Mouse (Mus musculus) hindbrain, postnatal 0 days (tissue): ENCODE data around the gene Gm37240. TPM values are rescaled to one million over a fixed set of nuclear protein-coding genes. Genes with fewer than 3 reads are reported as not detected.
A peak's percentile ranks its signal among the peaks of the same experiment; 100 is the strongest.

Experiments
- ATAC-seq: fragments of 200-750 bp; cut with Nextera tagmentation; 2 replicates; pipeline ENCODE4 v1.8.0; 2017; ENCODE audit warnings: mild to moderate bottlenecking, moderate TSS enrichment, moderate library complexity
- DNase-seq: peaks from one replicate; pipeline ENCODE4 v3.0.0-alpha.2; 2015; ENCODE audit warnings: low spot score
- H3K27ac ChIP-seq: fragments of 300-500 bp; sonication (generic); 2 replicates; pipeline ENCODE4 v1.5.1; 2014; ENCODE audit warnings: mild to moderate bottlenecking
- H3K27me3 ChIP-seq: fragments of 300-500 bp; sonication (generic); 2 replicates; pipeline ENCODE4 v1.6.1; 2014; ENCODE audit warnings: low read length, mixed read lengths; ENCODE audit not compliant: insufficient read depth
- H3K36me3 ChIP-seq: fragments of 300-500 bp; sonication (generic); 2 replicates; pipeline ENCODE4 v1.6.1; 2014; ENCODE audit warnings: low read length, mixed read lengths; ENCODE audit not compliant: insufficient read depth
- H3K4me1 ChIP-seq: fragments of 300-500 bp; sonication (generic); 2 replicates; pipeline ENCODE4 v1.6.1; 2014; ENCODE audit warnings: antibody characterized with exemption, low read length, mixed read lengths; ENCODE audit not compliant: insufficient read depth
- H3K4me2 ChIP-seq: fragments of 300-500 bp; sonication (generic); 2 replicates; pipeline ENCODE4 v1.6.1; 2014; ENCODE audit warnings: low read depth, mild to moderate bottlenecking, low read length, moderate library complexity, mixed read lengths
- H3K4me3 ChIP-seq: fragments of 300-500 bp; sonication (generic); 2 replicates; pipeline ENCODE4 v1.5.1; 2014; ENCODE audit warnings: low read length
- H3K9ac ChIP-seq: fragments of 300-500 bp; sonication (generic); replicated peaks from 2 replicates; pipeline ENCODE4 v1.6.1; 2014; ENCODE audit warnings: mild to moderate bottlenecking, low read length, moderate library complexity, mixed read lengths
- H3K9me3 ChIP-seq: fragments of 300-500 bp; sonication (generic); 2 replicates; pipeline ENCODE4 v1.6.1; 2016; ENCODE audit warnings: low read length, mixed read lengths
- CTCF ChIP-seq: IDR thresholded peaks from 2 replicates; pipeline ENCODE4 v1.5.1; 2016; ENCODE audit warnings: antibody characterized with exemption, control low read depth, low read depth
- WGBS: fragments of 180-500 bp; shearing (Covaris S2); extraction: QIAGEN DNeasy Blood & Tissue Kit; methylation state at CpG from one replicate; pipeline ENCODE4 v1.1.7; 2014; 5-methylcytosine and 5-hydroxymethylcytosine counted together
- polyA plus RNA-seq: library from polyadenylated mRNA; unstranded; fragments of >200 nt; fragmentation: Nextera tagmentation; extraction: Ambion mirVana; gene quantifications from 2 replicates; pipeline ENCODE4 v1.2.1, GENCODE M21; 2015
- total RNA-seq: library from RNA; depleted of rRNA; stranded (reverse); fragments of >200 nt; gene quantifications from 2 replicates; pipeline ENCODE4 v1.2.3, GENCODE M21; 2014

Gm37240 gene
- total and polyA plus RNA-seq, 2 experiments from 2014 or later = 1.5 TPM; not detected in 1

- no peaks in the 10 kb centered on the region for H3K9me3 ChIP-seq
- no peak overlapping the region for H3K4me2 ChIP-seq
- 0 out of 2 replicates have a peak, but pooled peaks cover 5% of the 10 kb centered on the region for H3K4me1 ChIP-seq
- no peak for TF ChIP-seq CTCF
- no peak overlapping the region for H3K4me3 ChIP-seq
- ATAC-seq (peak; percentile 84), DNase-seq (peak; percentile 33)
- 29% methylated on average over 4 of the region's 4 CpGs for WGBS
- H3K36me3 ChIP-seq = no peaks in the 10 kb centered on the region
- H3K27ac ChIP-seq = no peak overlapping the region
- H3K27me3 ChIP-seq = no peaks in the 10 kb centered on the region
- no peak overlapping the region for H3K9ac ChIP-seq
Observed at GRCm38 (mm10) chr3:84647616-84648015, 1239.7 kb downstream of the Gm37240 start.

- no peaks in the 10 kb centered on the region for H3K9me3 ChIP-seq
- no peak overlapping the region for H3K27ac ChIP-seq
- H3K9ac ChIP-seq = no peak overlapping the region
- no peaks in the 10 kb centered on the region for H3K27me3 ChIP-seq
- no peak for DNase-seq
- WGBS = 73% methylated on average over 8 of the region's 8 CpGs
- no peaks in the 10 kb centered on the region for H3K36me3 ChIP-seq
- H3K4me2 ChIP-seq = no peak overlapping the region
- no peak for TF ChIP-seq CTCF
- H3K4me3 ChIP-seq = no peak overlapping the region
- ATAC-seq = no peak
- H3K4me1 ChIP-seq = 0 out of 2 replicates have a peak, but pooled peaks cover 5% of the 10 kb centered on the region
Observed at GRCm38 (mm10) chr3:84646331-84646845, 1240.9 kb downstream of the Gm37240 start.

- H3K36me3 ChIP-seq = no peaks in the 10 kb centered on the region
- H3K4me1 ChIP-seq = 0 out of 2 replicates have a peak, but pooled peaks cover 5% of the 10 kb centered on the region
- no peak overlapping the region for H3K4me2 ChIP-seq
- no peaks in the 10 kb centered on the region for H3K9me3 ChIP-seq
- ATAC-seq (no peak), DNase-seq (no peak)
- 74% methylated on average over 3 of the region's 3 CpGs for WGBS
- no peaks in the 10 kb centered on the region for H3K27me3 ChIP-seq
- no peak for TF ChIP-seq CTCF
- no peak overlapping the region for H3K4me3 ChIP-seq
- no peak overlapping the region for H3K27ac ChIP-seq
- H3K9ac ChIP-seq = no peak overlapping the region
Observed at GRCm38 (mm10) chr3:84646007-84646290, 1241.4 kb downstream of the Gm37240 start.

- H3K27me3 ChIP-seq = no peaks in the 10 kb centered on the region
- no peaks in the 10 kb centered on the region for H3K9me3 ChIP-seq
- TF ChIP-seq CTCF = no peak
- no peak for DNase-seq
- 0 out of 2 replicates have a peak, but pooled peaks cover 5% of the 10 kb centered on the region for H3K4me1 ChIP-seq
- no peaks in the 10 kb centered on the region for H3K36me3 ChIP-seq
- 89% methylated on average over 9 of the region's 9 CpGs for WGBS
- ATAC-seq = no peak
- no peak overlapping the region for H3K4me3 ChIP-seq
- no peak overlapping the region for H3K9ac ChIP-seq
- H3K4me2 ChIP-seq = no peak overlapping the region
- no peak overlapping the region for H3K27ac ChIP-seq
Observed at GRCm38 (mm10) chr3:84645156-84646006, 1241.9 kb downstream of the Gm37240 start.

GRCm38 (mm10) chr3:84642942-84643341 lies 1244.4 kb downstream of the Gm37240 start:
- Histone ChIP-seq H3K9me3 (no peaks in the 10 kb centered on the region), H3K27me3 (no peaks in the 10 kb centered on the region), H3K4me3 (no peak overlapping the region), H3K27ac (no peak overlapping the region), H3K9ac (no peak overlapping the region), H3K4me1 (0 out of 2 replicates have a peak, but pooled peaks cover 5% of the 10 kb centered on the region), H3K36me3 (no peaks in the 10 kb centered on the region), H3K4me2 (no peak overlapping the region)
- no peak for TF ChIP-seq CTCF
- DNase-seq (no peak), ATAC-seq (no peak)
- WGBS = 49% methylated on average over 4 of the region's 4 CpGs

GRCm38 (mm10) chr3:84641391-84641790 lies 1245.9 kb downstream of the Gm37240 start:
- ATAC-seq (no peak), DNase-seq (no peak)
- no peak for TF ChIP-seq CTCF
- Histone ChIP-seq H3K4me1 (no peaks in the 10 kb centered on the region), H3K4me3 (no peak overlapping the region), H3K9me3 (no peaks in the 10 kb centered on the region), H3K27me3 (no peaks in the 10 kb centered on the region), H3K27ac (no peak overlapping the region), H3K9ac (no peak overlapping the region), H3K4me2 (no peak overlapping the region), H3K36me3 (no peaks in the 10 kb centered on the region)
- 89% methylated on average over 2 of the region's 2 CpGs for WGBS

GRCm38 (mm10) chr3:84640536-84640935 lies 1246.8 kb downstream of the Gm37240 start:
- no peak for TF ChIP-seq CTCF
- Histone ChIP-seq H3K27me3 (no peaks in the 10 kb centered on the region), H3K36me3 (no peaks in the 10 kb centered on the region), H3K4me3 (no peak overlapping the region), H3K4me2 (no peak overlapping the region), H3K4me1 (no peaks in the 10 kb centered on the region), H3K27ac (no peak overlapping the region), H3K9ac (no peak overlapping the region), H3K9me3 (no peaks in the 10 kb centered on the region)
- DNase-seq (no peak), ATAC-seq (no peak)
- 43% methylated on average over 6 of the region's 6 CpGs for WGBS
